Mouse (Mus musculus): ENCODE measurements around the gene Ftl1-ps1.

The Ftl1-ps1 gene

DNA sequence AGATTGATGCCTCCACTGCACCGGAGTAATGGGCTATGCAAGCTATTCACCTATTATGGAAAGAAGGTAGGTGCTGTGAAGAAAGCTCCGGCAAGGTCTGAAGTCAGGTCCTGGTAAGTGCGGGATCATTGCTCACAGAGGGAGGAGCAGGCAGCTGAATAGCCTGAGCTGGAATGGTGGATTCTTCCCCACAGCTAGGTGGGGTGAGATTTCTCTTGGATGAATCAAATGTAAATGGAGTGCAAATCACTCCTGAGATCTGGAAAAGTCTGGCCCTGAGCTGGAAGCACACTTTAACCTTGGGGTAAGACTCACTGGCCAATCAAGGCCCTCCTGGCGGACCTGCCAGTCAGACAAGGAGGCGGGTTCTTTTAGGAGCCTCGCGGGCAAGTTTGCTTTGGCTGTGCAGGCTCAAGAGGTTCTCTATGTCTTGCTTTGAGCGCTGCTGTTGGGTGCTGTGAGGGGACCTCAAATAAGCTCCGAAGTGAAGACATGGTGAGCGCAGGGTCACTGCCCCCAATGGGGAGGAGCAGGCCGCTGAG lies at the start of gene Ftl1-ps1:
Gene Ftl1-ps1 (plus strand): TSS at position 397 of the 542 bp plus-strand sequence.
- DNase-seq (ENCODE audit: low spot score): no peak

DNA sequence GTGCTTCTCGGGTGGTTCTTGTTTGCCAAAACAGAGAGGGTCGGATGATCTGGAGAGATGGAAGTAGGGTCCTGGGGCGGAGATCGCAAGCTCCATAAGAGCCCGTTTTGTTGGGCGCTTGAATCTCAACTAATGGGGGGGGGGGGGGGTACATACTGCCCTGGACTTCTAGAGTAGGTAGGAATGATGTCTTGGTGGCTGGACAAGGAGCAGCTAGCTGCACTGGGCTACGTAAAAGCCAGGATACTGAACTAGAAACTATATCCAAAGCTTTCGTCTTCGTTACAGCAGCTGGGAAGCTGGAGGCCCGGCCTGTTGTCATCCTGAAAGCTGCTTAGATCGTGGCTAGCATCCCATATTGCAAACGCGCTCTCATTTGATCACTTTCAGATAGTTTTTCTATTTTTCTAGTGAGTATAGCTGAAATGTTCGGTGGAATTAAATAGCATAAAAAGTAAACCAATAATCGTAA lies 49.0 kb upstream of the Ftl1-ps1 start:
- DNase-seq (ENCODE audit: low spot score): no peak

DNA sequence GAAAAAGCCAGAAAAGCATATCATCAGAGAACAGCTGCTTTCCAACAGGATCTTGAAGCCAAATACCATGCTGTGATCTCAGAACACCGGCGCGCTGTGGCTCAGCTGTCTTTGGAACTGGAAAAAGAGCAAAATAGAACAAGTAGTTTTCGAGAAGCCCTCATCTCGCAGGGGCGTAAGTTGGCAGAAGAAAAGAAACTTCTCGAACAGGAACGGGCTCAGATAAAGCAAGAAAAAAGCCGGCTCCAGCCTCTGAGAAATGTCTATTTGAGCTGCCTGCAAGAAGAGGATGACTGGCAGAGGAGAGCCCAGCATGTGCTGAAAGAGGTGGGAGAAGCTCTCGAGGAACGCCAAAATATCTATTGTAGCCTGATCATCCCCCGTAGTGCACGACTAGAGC lies 43.0 kb upstream of the Ftl1-ps1 start:
- DNase-seq (ENCODE audit: low spot score): no peak

DNA sequence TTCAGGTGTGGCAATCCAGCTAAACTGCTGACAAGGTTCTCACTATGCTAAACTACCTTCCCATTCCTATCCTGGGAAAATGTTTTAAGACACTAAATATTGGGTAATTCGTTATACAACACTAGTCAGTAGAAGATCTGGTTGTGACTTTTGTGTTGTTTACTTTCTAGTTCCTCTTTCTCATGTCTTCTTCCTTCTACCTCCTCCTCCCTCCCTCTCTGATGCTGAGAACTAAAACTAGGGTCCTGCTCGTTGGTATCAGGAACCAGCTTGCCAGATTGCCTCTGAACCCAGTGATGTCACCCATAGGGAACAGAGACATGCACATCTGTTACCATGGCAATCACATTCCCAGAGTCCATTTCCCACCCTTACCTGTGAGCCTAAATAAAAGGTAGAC lies 37.3 kb upstream of the Ftl1-ps1 start:
- DNase-seq (ENCODE audit: low spot score): no peak

DNA sequence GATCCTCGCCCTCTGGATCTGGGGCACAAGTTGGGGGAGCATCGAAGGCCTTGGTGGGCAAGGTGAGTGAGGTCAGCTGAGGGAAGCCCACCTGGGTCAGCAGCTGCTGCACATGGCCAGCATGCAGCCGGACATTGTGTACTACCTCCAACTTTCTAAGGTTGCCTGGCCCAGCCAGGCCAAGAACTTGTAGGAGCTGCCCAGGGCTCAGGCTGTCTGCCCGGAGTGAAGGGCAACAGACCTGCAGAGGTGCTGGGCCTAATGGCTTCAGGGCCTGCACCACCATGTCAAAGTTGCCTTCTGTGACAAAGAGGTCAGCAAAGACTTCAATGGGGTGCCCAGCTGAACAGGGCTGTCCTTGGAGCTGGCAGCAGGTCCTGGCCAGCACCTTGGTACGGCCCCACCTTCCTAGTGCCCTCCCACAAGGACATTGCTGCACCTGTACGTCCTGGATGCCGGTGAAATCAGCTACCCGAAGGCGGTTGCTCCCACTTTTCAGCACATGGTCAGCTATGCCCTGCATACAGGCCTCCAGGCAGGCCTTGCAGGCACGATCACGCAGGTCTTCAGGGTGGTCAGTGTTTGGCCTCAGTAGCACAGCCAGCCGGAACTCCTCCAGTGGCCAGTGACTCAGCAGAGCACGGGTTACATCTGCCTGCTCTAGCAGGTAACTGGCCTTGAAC lies 36.2 kb upstream of the Ftl1-ps1 start:
- DNase-seq (ENCODE audit: low spot score): no peak

DNA sequence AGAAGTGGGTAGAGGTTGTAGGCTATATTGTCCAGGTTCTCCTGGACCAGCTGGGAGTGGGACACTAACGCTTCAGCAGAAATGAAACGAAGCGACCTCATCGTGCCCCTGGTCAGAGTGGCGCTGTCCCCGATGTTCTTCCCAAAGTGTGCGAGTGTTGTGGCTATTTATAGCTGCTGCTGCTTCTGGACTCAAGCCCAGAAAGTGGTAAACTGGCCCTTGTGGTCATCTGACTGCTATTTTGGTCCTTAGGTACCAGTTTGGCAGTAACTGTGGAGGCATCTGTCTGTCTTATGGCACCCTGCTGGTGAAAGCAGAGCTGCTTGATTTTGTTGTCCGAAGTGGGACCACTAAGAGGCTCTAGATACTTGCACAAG lies 35.6 kb upstream of the Ftl1-ps1 start, which contains the start of gene Lrrc14b:
Gene Lrrc14b (minus strand): TSS at position 147 of the 377 bp plus-strand sequence.
- no peak for DNase-seq (ENCODE audit: low spot score)

DNA sequence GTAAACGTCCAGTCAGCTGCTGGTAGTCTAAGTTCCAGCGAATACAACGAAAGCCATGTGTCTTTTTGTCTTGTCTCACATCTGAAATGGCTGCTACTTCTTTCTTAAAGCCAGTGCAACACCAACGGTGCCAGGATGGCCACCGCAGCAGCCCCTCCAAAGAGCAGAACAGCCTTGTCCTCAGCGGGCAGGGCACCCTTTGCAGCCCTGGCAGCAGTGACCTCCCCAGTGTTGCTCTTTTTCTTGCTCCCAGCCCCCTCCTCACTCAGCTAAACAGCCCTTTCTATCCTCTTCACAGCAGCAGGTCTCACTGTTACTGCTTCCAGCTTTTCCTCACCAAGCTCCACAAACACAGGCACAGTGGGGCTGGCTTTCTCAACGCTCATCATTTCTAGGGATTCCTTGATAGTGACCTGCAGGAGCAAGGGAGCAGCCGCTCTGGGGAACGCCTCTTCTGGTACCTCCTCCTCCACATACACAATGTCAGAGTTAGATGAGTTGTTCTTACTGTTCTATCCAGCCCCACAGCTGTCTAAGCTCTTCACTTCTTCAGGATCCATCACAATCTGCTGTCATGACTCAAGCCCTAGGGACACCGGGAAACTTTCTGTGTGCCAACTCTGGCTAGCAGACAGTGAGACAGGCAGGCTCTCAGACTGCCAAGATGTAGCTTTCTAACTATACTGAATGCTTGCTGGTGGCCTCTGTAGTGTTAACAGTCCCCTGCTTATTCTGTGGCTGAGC lies 17.8 kb upstream of the Ftl1-ps1 start:
- DNase-seq (ENCODE audit: low spot score): no peak

DNA sequence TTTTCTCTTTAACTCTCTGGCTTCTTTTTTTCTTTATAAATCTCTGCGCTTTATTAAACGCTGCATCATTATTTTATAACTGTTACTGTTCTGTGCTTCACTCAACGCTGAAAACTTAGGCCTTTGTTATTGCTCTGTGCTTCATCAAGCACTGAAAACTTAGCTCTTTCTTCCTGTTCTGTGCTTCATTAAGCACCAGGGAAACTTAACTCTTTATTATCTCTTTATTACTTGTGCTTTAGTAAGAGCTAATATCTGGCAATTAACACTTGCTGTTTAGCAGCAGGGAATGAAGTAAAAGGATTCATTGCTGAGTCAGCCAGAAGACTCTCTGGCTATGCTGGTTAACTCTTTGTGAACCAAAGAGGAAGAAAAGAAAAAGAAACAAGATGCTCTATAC lies 17.2 kb upstream of the Ftl1-ps1 start:
- no peak for DNase-seq (ENCODE audit: low spot score)

DNA sequence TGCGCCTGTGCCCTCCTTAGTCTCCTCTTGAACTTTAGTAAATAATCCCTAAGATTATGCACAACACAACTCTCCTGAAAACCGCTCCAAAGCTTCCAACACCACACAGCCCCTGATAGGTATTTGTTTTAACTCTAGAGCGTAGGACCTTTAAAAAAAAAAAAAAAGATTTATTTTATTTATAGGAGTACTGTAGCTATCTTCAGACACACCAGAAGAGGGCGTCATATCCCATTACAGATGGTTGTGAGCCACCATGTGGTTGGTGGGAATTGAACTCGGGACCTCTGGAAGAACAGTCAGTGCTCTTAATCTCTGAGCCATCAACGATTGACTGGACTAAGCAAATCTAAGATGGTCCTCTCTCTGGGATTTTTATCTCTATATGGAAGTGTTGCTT lies 9.8 kb upstream of the Ftl1-ps1 start:
- no peak for DNase-seq (ENCODE audit: low spot score)

DNA sequence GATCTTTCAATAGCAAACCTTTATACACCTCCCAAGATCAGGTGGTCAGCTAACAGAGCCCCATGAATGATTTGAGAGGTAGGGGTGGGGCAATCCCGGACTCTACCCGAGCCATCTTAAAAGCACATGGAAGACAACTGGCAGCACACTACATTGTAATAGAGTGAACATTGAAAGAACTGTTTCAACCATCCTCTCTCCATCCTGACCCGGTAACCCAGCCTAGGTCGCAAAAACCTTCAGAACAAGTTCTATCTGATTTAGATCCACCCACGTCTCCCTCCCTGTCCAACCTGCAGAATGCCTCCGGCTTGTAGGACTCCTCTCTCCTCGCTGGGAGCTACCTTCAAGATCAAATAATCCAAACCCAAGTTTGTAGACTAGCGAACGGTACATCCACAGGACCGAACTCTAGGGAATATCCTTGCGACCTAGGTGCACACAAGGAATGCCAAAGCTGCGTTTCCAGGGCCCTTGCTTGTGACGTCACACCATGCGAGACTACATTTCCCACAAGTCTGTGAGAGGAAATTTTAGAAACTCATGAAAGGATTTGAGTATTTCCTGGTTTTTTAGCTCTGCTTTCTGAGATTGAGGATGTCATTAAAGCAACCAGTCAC lies 9.0 kb upstream of the Ftl1-ps1 start, which contains the start of gene Zfp72:
Gene Zfp72 (minus strand): TSS at position 466 of the 620 bp plus-strand sequence.
- DNase-seq (ENCODE audit: low spot score): peak; percentile 77

DNA sequence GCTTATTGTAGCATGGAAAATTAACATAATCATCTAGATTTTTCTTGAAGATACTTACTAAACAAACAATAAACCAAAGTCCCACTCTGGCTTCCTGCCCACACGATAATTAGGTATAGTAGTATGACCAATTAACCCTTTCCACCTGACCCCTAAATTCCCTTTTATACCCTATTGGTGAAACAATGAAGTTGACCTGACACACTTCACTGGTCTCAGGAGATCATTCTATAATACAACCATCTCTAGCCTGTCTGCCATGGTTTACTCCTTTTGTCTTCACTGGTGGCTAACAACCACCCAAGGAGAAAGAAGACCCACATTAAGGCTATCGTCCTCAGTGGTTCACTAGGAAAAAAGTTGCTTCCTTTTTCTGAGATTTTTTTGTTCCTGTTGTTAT lies 8.3 kb upstream of the Ftl1-ps1 start:
- no peak for DNase-seq (ENCODE audit: low spot score)

DNA sequence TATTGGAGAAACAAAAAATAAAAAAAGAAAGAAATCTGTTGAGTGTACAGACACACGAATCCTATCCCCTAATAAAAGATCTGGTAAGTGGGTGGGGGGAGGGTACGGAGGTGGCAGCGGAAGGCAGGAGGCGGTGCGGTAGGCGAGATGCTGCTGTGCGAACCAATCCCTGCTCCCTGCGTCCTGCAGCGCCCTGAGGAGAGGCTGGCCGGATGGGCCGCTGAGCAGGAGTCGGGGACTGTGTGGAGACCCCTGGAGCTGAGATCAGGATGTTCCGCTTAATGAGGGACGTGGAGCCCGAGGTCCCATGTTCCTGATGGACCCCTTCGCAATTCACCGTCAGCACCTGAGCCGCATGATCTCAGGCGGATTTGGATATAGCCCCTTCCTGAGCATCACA lies 40.4 kb downstream of the Ftl1-ps1 start:
- no peak for DNase-seq (ENCODE audit: low spot score)

All from left cerebral cortex, adult 11 months (tissue).